In the genomic region with DNA sequence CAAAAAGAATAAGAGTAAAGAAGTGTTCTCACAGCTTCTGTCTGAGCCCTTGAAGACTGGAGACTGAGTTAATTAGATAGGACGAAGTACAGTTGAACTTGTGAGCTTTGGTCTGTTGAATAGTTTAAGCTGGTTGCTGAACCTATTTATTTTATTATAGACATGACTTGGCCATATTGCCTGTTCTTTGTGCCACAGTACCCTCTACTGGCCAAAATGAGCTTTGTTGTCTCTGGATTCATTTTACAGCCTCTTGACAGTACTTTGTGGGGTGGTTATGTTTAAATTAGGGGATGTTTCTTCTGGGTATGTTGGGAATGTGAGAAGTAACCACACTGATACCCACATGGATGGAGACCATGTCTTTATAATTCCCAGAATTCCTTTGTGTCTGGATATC, we compare ENCODE assay signal across 9 mouse cellular contexts. TPM values are rescaled to one million over a fixed set of nuclear protein-coding genes. Genes with fewer than 3 reads are reported as not detected.
DNase-seq lines count a peak whose midpoint lies in the region; ATAC-seq lines count a peak whose summit lies in the region.
"Had no signal": no experiment of that assay in that cellular context is flagged by ENCODE, and none has a peak within 500 bp of the region (broad histone marks: within the 10 kb centered on the region; RNA-seq: fewer than 3 reads in every experiment).

No protein-coding gene starts in this region.

- no peaks in the 10 kb centered on the region for H3K36me3 ChIP-seq in forebrain, embryonic 11.5 days (ENCODE audit: control insufficient read depth, insufficient read depth, low read length)
- no peaks in the 10 kb centered on the region for H3K36me3 ChIP-seq in midbrain, embryonic 15.5 days (replicated peaks)
- H3K36me3 ChIP-seq: neural tube, embryonic 12.5 days had no signal

- H3K9ac ChIP-seq in forebrain, embryonic 11.5 days (ENCODE audit: low read length) = no peak overlapping the region
- H3K9ac ChIP-seq in midbrain, embryonic 15.5 days = no peak overlapping the region
- H3K9ac ChIP-seq: neural tube, embryonic 12.5 days had no signal

- no peaks in the 10 kb centered on the region for H3K27me3 ChIP-seq in forebrain, embryonic 11.5 days (ENCODE audit: control insufficient read depth, insufficient read depth, low read length)
- H3K27me3 ChIP-seq in midbrain, embryonic 15.5 days (replicated peaks) = no peaks in the 10 kb centered on the region
- H3K27me3 ChIP-seq: neural tube, embryonic 12.5 days had no signal

- H3K4me2 ChIP-seq in forebrain, embryonic 11.5 days (ENCODE audit: low read depth, low read length, severe bottlenecking) = no peak overlapping the region
- no peak overlapping the region for H3K4me2 ChIP-seq in midbrain, embryonic 15.5 days
- H3K4me2 ChIP-seq: neural tube, embryonic 12.5 days had no signal

- H3K4me1 ChIP-seq in forebrain, embryonic 11.5 days (replicated peaks; ENCODE audit: control insufficient read depth, insufficient read depth, low read length) = no peaks in the 10 kb centered on the region
- H3K4me1 ChIP-seq in midbrain, embryonic 15.5 days = no peaks in the 10 kb centered on the region
- H3K4me1 ChIP-seq: neural tube, embryonic 12.5 days had no signal

- 71% methylated on average over 1 of the region's 1 CpGs for WGBS in forebrain, embryonic 11.5 days
- WGBS in midbrain, embryonic 15.5 days = 66% methylated on average over 1 of the region's 1 CpGs

- peak; percentile 6 for DNase-seq in cerebellum, adult 9-10 months
- no peak for DNase-seq in cerebellum, postnatal 25 days
- peak; percentile 17 for DNase-seq in thymus, postnatal 0 days (ENCODE audit: low spot score)
- DNase-seq in thymus, adult 18-20 months = no peak
- peak; percentile 16 for DNase-seq in kidney, postnatal 14 days
- peak; percentile 3 for DNase-seq in retina, postnatal 7 days (ENCODE audit: low read depth, low spot score)
- DNase-seq in forebrain, embryonic 11.5 days (ENCODE audit: low spot score) = no peak

- H3K9me3 ChIP-seq in forebrain, embryonic 11.5 days (ENCODE audit: control insufficient read depth, low read length) = peaks cover 5% of the 10 kb centered on the region; the same call in 1 of the 2 replicates
- peaks cover 6% of the 10 kb centered on the region; the same call in 1 of the 2 replicates for H3K9me3 ChIP-seq in midbrain, embryonic 15.5 days

- ATAC-seq in forebrain, embryonic 11.5 days (replicated peaks; ENCODE audit: low FRiP score) = no peak
- ATAC-seq in midbrain, embryonic 15.5 days (replicated peaks) = no peak

- H3K27ac ChIP-seq in forebrain, embryonic 11.5 days (ENCODE audit: low read depth, low read length) = no peak overlapping the region
- H3K27ac ChIP-seq in midbrain, embryonic 15.5 days = no peak overlapping the region
- H3K27ac ChIP-seq: neural tube, embryonic 12.5 days had no signal

- no peak overlapping the region for H3K4me3 ChIP-seq in forebrain, embryonic 11.5 days (ENCODE audit: low read depth, low read length)
- H3K4me3 ChIP-seq in midbrain, embryonic 15.5 days = no peak overlapping the region
- H3K4me3 ChIP-seq: neural tube, embryonic 12.5 days had no signal

RNA-seq across cellular contexts. Expression of gene Bsph2, which starts 59.3 kb away (rescaled TPM):
- polyA plus RNA-seq in thymus, postnatal 0 days (2015; fragmentation: Nextera tagmentation; extraction: Ambion mirVana) = not detected in 2 replicates
- polyA plus RNA-seq in forebrain, embryonic 11.5 days (2014; fragmentation: Nextera tagmentation; extraction: Ambion mirVana) = not detected in 2 replicates
- polyA plus RNA-seq in midbrain, embryonic 15.5 days (2015; fragmentation: Nextera tagmentation; extraction: Ambion mirVana) = not detected in 2 replicates
- polyA plus RNA-seq: neural tube, embryonic 12.5 days had no signal

Comparison
In these comparisons a context has a peak if more than half of its experiments do, and no peak if none do; other contexts are left out.
1. DNase-seq: peak in cerebellum, adult 9-10 months (single experiment), thymus, postnatal 0 days (single experiment), kidney, postnatal 14 days (single experiment) and retina, postnatal 7 days (single experiment); none in cerebellum, postnatal 25 days (0 of 2), thymus, adult 18-20 months (0 of 2) and forebrain, embryonic 11.5 days (single experiment).